Mouse (Mus musculus): ENCODE results near the gene Glis2. TPM values are rescaled to one million over a fixed set of nuclear protein-coding genes. Genes with fewer than 3 reads are reported as not detected.
A peak's percentile ranks its signal among the peaks of the same experiment; 100 is the strongest.

The Glis2 gene
- polyA plus RNA-seq, 1 experiment: 19.5 TPM

GRCm38 (mm10) chr16:4650161-4650560, 55.6 kb downstream of the Glis2 start:
- TF ChIP-seq CTCF (IDR thresholded peaks at IDR 0.05; ENCODE audit: borderline replicate concordance, insufficient read depth, low read depth, low read length) (no peak), POLR2A (IDR thresholded peaks at IDR 0.05; ENCODE audit: borderline replicate concordance, insufficient read depth, low read length) (no peak)
- 97% methylated on average over 3 of the region's 3 CpGs for WGBS
- Histone ChIP-seq H3K4me3 (replicated peaks; ENCODE audit: insufficient read depth, low read depth, low read length) (no peak overlapping the region), H3K27ac (ENCODE audit: insufficient read depth, low read length) (no peak overlapping the region), H3K27me3 (ENCODE audit: control insufficient read depth, insufficient read depth, low read length) (no peaks in the 10 kb centered on the region), H3K4me1 (ENCODE audit: control insufficient read depth, insufficient read depth, low read length) (peaks cover 30% of the 10 kb centered on the region)
- DNase-seq: no peak

GRCm38 (mm10) chr16:4651081-4651480, 56.6 kb downstream of the Glis2 start:
- H3K4me1 ChIP-seq (ENCODE audit: control insufficient read depth, insufficient read depth, low read length): peaks cover 39% of the 10 kb centered on the region
- H3K27ac ChIP-seq (ENCODE audit: insufficient read depth, low read length): no peak overlapping the region
- WGBS: 96% methylated on average over 1 of the region's 1 CpGs
- H3K27me3 ChIP-seq (ENCODE audit: control insufficient read depth, insufficient read depth, low read length): no peaks in the 10 kb centered on the region
- TF ChIP-seq CTCF (IDR thresholded peaks at IDR 0.05; ENCODE audit: borderline replicate concordance, insufficient read depth, low read depth, low read length): no peak
- no peak for DNase-seq
- no peak overlapping the region for H3K4me3 ChIP-seq (replicated peaks; ENCODE audit: insufficient read depth, low read depth, low read length)

GRCm38 (mm10) chr16:4651624-4652023, 57.1 kb downstream of the Glis2 start:
- WGBS: 96% methylated on average over 7 of the region's 7 CpGs
- DNase-seq: peak in 1 of 2 experiments; percentile 14
- TF ChIP-seq POLR2A (IDR thresholded peaks at IDR 0.05; ENCODE audit: borderline replicate concordance, insufficient read depth, low read length) (no peak), CTCF (IDR thresholded peaks at IDR 0.05; ENCODE audit: borderline replicate concordance, insufficient read depth, low read depth, low read length) (no peak)
- H3K27ac ChIP-seq (ENCODE audit: insufficient read depth, low read length): no peak overlapping the region
- no peaks in the 10 kb centered on the region for H3K27me3 ChIP-seq (ENCODE audit: control insufficient read depth, insufficient read depth, low read length)
- H3K4me1 ChIP-seq (ENCODE audit: control insufficient read depth, insufficient read depth, low read length): peaks cover 44% of the 10 kb centered on the region
- no peak overlapping the region for H3K4me3 ChIP-seq (replicated peaks; ENCODE audit: insufficient read depth, low read depth, low read length)

GRCm38 (mm10) chr16:4652707-4653416, 58.3 kb downstream of the Glis2 start:
- H3K4me3 ChIP-seq (replicated peaks; ENCODE audit: insufficient read depth, low read depth, low read length): no peak overlapping the region
- H3K27me3 ChIP-seq (ENCODE audit: control insufficient read depth, insufficient read depth, low read length): no peaks in the 10 kb centered on the region
- no peak overlapping the region for H3K27ac ChIP-seq (ENCODE audit: insufficient read depth, low read length)
- TF ChIP-seq POLR2A (IDR thresholded peaks at IDR 0.05; ENCODE audit: borderline replicate concordance, insufficient read depth, low read length) (no peak), CTCF (IDR thresholded peaks at IDR 0.05; ENCODE audit: borderline replicate concordance, insufficient read depth, low read depth, low read length) (no peak)
- DNase-seq: peak; percentile 77 to 88
- H3K4me1 ChIP-seq (ENCODE audit: control insufficient read depth, insufficient read depth, low read length): peaks cover 44% of the 10 kb centered on the region
- WGBS: 24% methylated on average over 4 of the region's 4 CpGs

GRCm38 (mm10) chr16:4654706-4655105, 60.2 kb downstream of the Glis2 start:
- Histone ChIP-seq H3K27ac (ENCODE audit: insufficient read depth, low read length) (no peak overlapping the region), H3K27me3 (ENCODE audit: control insufficient read depth, insufficient read depth, low read length) (no peaks in the 10 kb centered on the region), H3K4me1 (ENCODE audit: control insufficient read depth, insufficient read depth, low read length) (peaks cover 44% of the 10 kb centered on the region), H3K4me3 (replicated peaks; ENCODE audit: insufficient read depth, low read depth, low read length) (no peak overlapping the region)
- DNase-seq: peak; percentile 49 to 56
- TF ChIP-seq CTCF (IDR thresholded peaks at IDR 0.05; ENCODE audit: borderline replicate concordance, insufficient read depth, low read depth, low read length) (peak; percentile 35; the same call in 1 of the 2 replicates), POLR2A (IDR thresholded peaks at IDR 0.05; ENCODE audit: borderline replicate concordance, insufficient read depth, low read length) (no peak)
- WGBS: 48% methylated on average over 10 of the region's 10 CpGs

- peak in 1 of 2 experiments; percentile 23 for DNase-seq
- Histone ChIP-seq H3K4me3 (replicated peaks; ENCODE audit: insufficient read depth, low read depth, low read length) (no peak overlapping the region), H3K27ac (ENCODE audit: insufficient read depth, low read length) (no peak overlapping the region), H3K27me3 (ENCODE audit: control insufficient read depth, insufficient read depth, low read length) (no peaks in the 10 kb centered on the region), H3K4me1 (ENCODE audit: control insufficient read depth, insufficient read depth, low read length) (peaks cover 44% of the 10 kb centered on the region)
- TF ChIP-seq CTCF (IDR thresholded peaks at IDR 0.05; ENCODE audit: borderline replicate concordance, insufficient read depth, low read depth, low read length): no peak
- TF ChIP-seq POLR2A (IDR thresholded peaks at IDR 0.05; ENCODE audit: borderline replicate concordance, insufficient read depth, low read length): no peak
- 90% methylated on average over 4 of the region's 4 CpGs for WGBS
These were observed 60.8 kb downstream of the Glis2 start for GRCm38 (mm10) chr16:4655251-4655734.

GRCm38 (mm10) chr16:4655764-4656570, 61.5 kb downstream of the Glis2 start:
- H3K4me3 ChIP-seq (replicated peaks; ENCODE audit: insufficient read depth, low read depth, low read length): no peak overlapping the region
- DNase-seq: peak in 1 of 2 experiments; percentile 19
- H3K27ac ChIP-seq (ENCODE audit: insufficient read depth, low read length): no peak overlapping the region
- TF ChIP-seq CTCF (IDR thresholded peaks at IDR 0.05; ENCODE audit: borderline replicate concordance, insufficient read depth, low read depth, low read length): peak; percentile 10; the same call in 1 of the 2 replicates
- TF ChIP-seq POLR2A (IDR thresholded peaks at IDR 0.05; ENCODE audit: borderline replicate concordance, insufficient read depth, low read length): no peak
- H3K4me1 ChIP-seq (ENCODE audit: control insufficient read depth, insufficient read depth, low read length): peaks cover 44% of the 10 kb centered on the region
- H3K27me3 ChIP-seq (ENCODE audit: control insufficient read depth, insufficient read depth, low read length): no peaks in the 10 kb centered on the region
- 68% methylated on average over 11 of the region's 11 CpGs for WGBS
